Mouse (Mus musculus) hindbrain, postnatal 0 days (tissue): ENCODE data around the gene Wdr74. TPM values are rescaled to one million over a fixed set of nuclear protein-coding genes. Genes with fewer than 3 reads are reported as not detected.

Experiments used
- ATAC-seq: fragments of 200-750 bp; cut with Nextera tagmentation; 2 replicates; pipeline ENCODE4 v1.8.0; 2017; ENCODE audit warnings: mild to moderate bottlenecking, moderate TSS enrichment, moderate library complexity
- DNase-seq: peaks from one replicate; pipeline ENCODE4 v3.0.0-alpha.2; 2015; ENCODE audit warnings: low spot score
- H3K27ac ChIP-seq: fragments of 300-500 bp; sonication (generic); 2 replicates; pipeline ENCODE4 v1.5.1; 2014; ENCODE audit warnings: mild to moderate bottlenecking
- H3K27me3 ChIP-seq: fragments of 300-500 bp; sonication (generic); 2 replicates; pipeline ENCODE4 v1.6.1; 2014; ENCODE audit warnings: low read length, mixed read lengths; ENCODE audit not compliant: insufficient read depth
- H3K36me3 ChIP-seq: fragments of 300-500 bp; sonication (generic); 2 replicates; pipeline ENCODE4 v1.6.1; 2014; ENCODE audit warnings: low read length, mixed read lengths; ENCODE audit not compliant: insufficient read depth
- H3K4me1 ChIP-seq: fragments of 300-500 bp; sonication (generic); 2 replicates; pipeline ENCODE4 v1.6.1; 2014; ENCODE audit warnings: antibody characterized with exemption, low read length, mixed read lengths; ENCODE audit not compliant: insufficient read depth
- H3K4me2 ChIP-seq: fragments of 300-500 bp; sonication (generic); 2 replicates; pipeline ENCODE4 v1.6.1; 2014; ENCODE audit warnings: low read depth, mild to moderate bottlenecking, low read length, moderate library complexity, mixed read lengths
- H3K4me3 ChIP-seq: fragments of 300-500 bp; sonication (generic); 2 replicates; pipeline ENCODE4 v1.5.1; 2014; ENCODE audit warnings: low read length
- H3K9ac ChIP-seq: fragments of 300-500 bp; sonication (generic); replicated peaks from 2 replicates; pipeline ENCODE4 v1.6.1; 2014; ENCODE audit warnings: mild to moderate bottlenecking, low read length, moderate library complexity, mixed read lengths
- H3K9me3 ChIP-seq: fragments of 300-500 bp; sonication (generic); 2 replicates; pipeline ENCODE4 v1.6.1; 2016; ENCODE audit warnings: low read length, mixed read lengths
- CTCF ChIP-seq: IDR thresholded peaks from 2 replicates; pipeline ENCODE4 v1.5.1; 2016; ENCODE audit warnings: antibody characterized with exemption, control low read depth, low read depth
- WGBS: fragments of 180-500 bp; shearing (Covaris S2); extraction: QIAGEN DNeasy Blood & Tissue Kit; methylation state at CpG from one replicate; pipeline ENCODE4 v1.1.7; 2014; 5-methylcytosine and 5-hydroxymethylcytosine counted together
- polyA plus RNA-seq: library from polyadenylated mRNA; unstranded; fragments of >200 nt; fragmentation: Nextera tagmentation; extraction: Ambion mirVana; gene quantifications from 2 replicates; pipeline ENCODE4 v1.2.1, GENCODE M21; 2015
- total RNA-seq: library from RNA; depleted of rRNA; stranded (reverse); fragments of >200 nt; gene quantifications from 2 replicates; pipeline ENCODE4 v1.2.3, GENCODE M21; 2014

The Wdr74 gene
- total and polyA plus RNA-seq, 2 experiments from 2014 or later = 49.7 to 78.7 TPM

- ATAC-seq (peak; percentile 98), DNase-seq (peak; percentile 99)
- Histone ChIP-seq H3K4me1 (peaks cover 14% of the 10 kb centered on the region; the same call in 1 of the 2 replicates), H3K9me3 (no peaks in the 10 kb centered on the region), H3K27ac (peak within 1 kb of the TSS; percentile 98), H3K36me3 (peaks cover 22% of the 10 kb centered on the region), H3K9ac (peak within 1 kb of the TSS; percentile 88), H3K27me3 (no peaks in the 10 kb centered on the region), H3K4me2 (peak within 1 kb of the TSS; percentile 73), H3K4me3 (peak within 1 kb of the TSS; percentile 71)
- under 1% methylated on average over 50 of the region's 50 CpGs for WGBS
- TF ChIP-seq CTCF = peak; percentile 6; the same call in 1 of the 2 replicates
Observed at GRCm38 (mm10) chr19:8722907-8723573, 12.6 kb upstream of the Wdr74 start, which contains the start of gene Slc3a2. TSS of gene Slc3a2 (minus strand) at chr19:8723369.

- Histone ChIP-seq H3K27ac (peak overlapping the region; percentile 98), H3K9me3 (no peaks in the 10 kb centered on the region), H3K4me1 (peaks cover 14% of the 10 kb centered on the region; the same call in 1 of the 2 replicates), H3K36me3 (peaks cover 22% of the 10 kb centered on the region), H3K27me3 (no peaks in the 10 kb centered on the region), H3K9ac (peak overlapping the region; percentile 88), H3K4me3 (peak overlapping the region; percentile 71), H3K4me2 (peak overlapping the region; percentile 73)
- DNase-seq = peak; percentile 53
- no peak for TF ChIP-seq CTCF
- ATAC-seq = no peak
- WGBS = under 1% methylated on average over 20 of the region's 20 CpGs
Observed at GRCm38 (mm10) chr19:8723574-8724346, 11.9 kb upstream of the Wdr74 start.

GRCm38 (mm10) chr19:8724392-8724791 is 11.2 kb upstream of the Wdr74 start:
- no peak for TF ChIP-seq CTCF
- no peaks in the 10 kb centered on the region for H3K27me3 ChIP-seq
- no peaks in the 10 kb centered on the region for H3K9me3 ChIP-seq
- H3K4me1 ChIP-seq = peaks cover 14% of the 10 kb centered on the region; the same call in 1 of the 2 replicates
- H3K4me3 ChIP-seq = peak overlapping the region; percentile 71
- H3K4me2 ChIP-seq = peak overlapping the region; percentile 73
- WGBS = 1% methylated on average over 2 of the region's 2 CpGs
- H3K9ac ChIP-seq = peak overlapping the region; percentile 88
- DNase-seq = no peak
- ATAC-seq = no peak
- peaks cover 22% of the 10 kb centered on the region for H3K36me3 ChIP-seq
- peak overlapping the region; percentile 98 for H3K27ac ChIP-seq

GRCm38 (mm10) chr19:8725081-8725613 is 10.5 kb upstream of the Wdr74 start:
- no peaks in the 10 kb centered on the region for H3K27me3 ChIP-seq
- no peak for TF ChIP-seq CTCF
- H3K4me3 ChIP-seq = peak overlapping the region; percentile 71; the same call in 1 of the 2 replicates
- peaks cover 14% of the 10 kb centered on the region; the same call in 1 of the 2 replicates for H3K4me1 ChIP-seq
- no peaks in the 10 kb centered on the region for H3K9me3 ChIP-seq
- 55% methylated on average over 4 of the region's 4 CpGs for WGBS
- no peak for ATAC-seq
- peak overlapping the region; percentile 73 for H3K4me2 ChIP-seq
- H3K9ac ChIP-seq = peak overlapping the region; percentile 88; the same call in 1 of the 2 replicates
- no peak overlapping the region for H3K27ac ChIP-seq
- no peak for DNase-seq
- H3K36me3 ChIP-seq = peaks cover 22% of the 10 kb centered on the region

GRCm38 (mm10) chr19:8726609-8727390 is 8.8 kb upstream of the Wdr74 start:
- H3K9ac ChIP-seq = no peak overlapping the region
- WGBS = 21% methylated on average over 3 of the region's 3 CpGs
- H3K9me3 ChIP-seq = no peaks in the 10 kb centered on the region
- no peak for TF ChIP-seq CTCF
- peaks cover 14% of the 10 kb centered on the region; the same call in 1 of the 2 replicates for H3K4me1 ChIP-seq
- H3K36me3 ChIP-seq = peaks cover 22% of the 10 kb centered on the region
- no peak overlapping the region for H3K4me3 ChIP-seq
- H3K27me3 ChIP-seq = no peaks in the 10 kb centered on the region
- DNase-seq (no peak), ATAC-seq (no peak)
- no peak overlapping the region for H3K4me2 ChIP-seq
- no peak overlapping the region for H3K27ac ChIP-seq
